Mouse (Mus musculus) spleen, postnatal 14 days (tissue): Measurements from ENCODE around the gene Gm17720.

ENCODE experiments used
- DNase-seq, 2 experiments: peaks; one replicate each; pipeline ENCODE4 v3.0.0; 2021 to 2022; ENCODE audit warnings: low spot score in 2 of 2

Gm17720 gene

DNA sequence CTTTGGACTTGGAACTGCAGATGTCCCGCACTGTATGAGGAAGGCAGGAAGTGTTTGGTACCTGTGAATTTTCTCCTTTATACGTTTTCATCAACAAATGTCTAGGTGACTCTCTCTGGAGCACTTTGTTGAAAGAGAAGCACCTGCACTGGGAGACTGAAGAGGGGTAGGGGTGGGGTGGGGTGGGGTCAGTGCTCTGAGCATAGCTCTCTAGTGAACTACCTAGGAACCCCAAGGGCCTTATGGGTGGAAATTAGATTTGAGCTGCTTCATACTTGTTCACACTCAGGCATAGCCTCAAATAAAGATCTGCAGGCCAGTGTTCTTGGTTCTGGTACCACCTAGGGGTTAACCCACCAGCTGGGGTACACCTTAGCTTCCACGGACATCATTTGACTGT lies at the start of gene Gm17720:
Gene Gm17720 (minus strand): TSS at position 101 of the 400 bp plus-strand sequence.
- no peak for DNase-seq

DNA sequence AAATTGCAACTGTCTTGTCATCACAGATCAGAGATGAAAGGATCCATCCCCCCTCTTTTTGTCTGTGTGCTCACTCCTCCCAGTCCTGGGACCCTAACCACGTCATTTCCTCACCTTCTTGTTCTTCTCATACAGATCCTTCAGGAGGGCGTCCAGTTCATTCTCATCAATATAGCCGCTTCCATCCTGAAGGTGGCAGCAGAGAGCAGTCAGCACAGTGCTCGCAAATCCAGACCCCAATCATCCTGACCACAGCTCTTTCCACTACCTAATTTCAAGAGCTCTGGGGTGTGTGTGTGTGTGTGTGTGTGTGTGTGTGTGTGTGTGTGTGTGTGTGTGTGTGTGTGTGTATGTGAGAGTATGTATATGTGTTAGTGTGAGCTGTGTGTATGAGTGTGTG lies 43.0 kb upstream of the Gm17720 start:
- DNase-seq: peak in 1 of 2 experiments; percentile 17

DNA sequence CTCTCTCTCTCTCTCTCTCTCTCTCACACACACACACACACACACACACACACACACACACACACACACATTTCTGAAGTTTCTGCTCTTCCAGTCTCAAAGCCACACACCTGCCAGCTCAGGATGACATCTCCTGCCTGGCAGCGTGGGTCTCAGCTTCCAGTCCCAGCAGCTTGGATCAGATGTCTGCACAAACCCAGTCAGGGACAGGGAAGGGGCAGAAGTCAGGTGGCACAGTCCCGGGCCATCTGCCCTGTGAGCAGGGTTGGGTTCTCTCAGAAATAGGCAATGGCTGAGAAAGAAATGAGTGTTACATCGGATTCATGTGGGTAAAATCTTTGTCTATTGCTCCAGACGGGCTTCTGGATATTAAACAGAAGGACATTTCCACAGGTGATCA lies 38.2 kb upstream of the Gm17720 start:
- no peak for DNase-seq

DNA sequence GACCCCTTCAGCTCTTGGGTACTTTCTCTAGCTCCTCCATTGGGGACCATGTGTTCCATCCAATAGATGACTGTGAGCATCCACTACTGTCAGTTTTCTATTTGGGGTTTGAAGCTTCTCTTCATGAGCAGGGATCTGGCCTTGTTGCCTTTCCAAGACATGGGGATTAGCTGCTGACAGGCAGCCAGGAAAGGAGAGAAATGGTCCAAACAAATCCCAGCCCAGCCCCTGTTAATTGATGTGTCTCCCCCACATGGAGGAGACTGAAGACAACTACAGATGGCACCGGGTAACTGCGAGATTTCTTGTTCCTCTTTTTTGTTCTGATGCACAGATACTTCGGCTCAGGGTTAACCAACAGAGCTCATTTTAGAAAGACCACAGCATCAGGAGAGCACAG lies 37.6 kb upstream of the Gm17720 start:
- DNase-seq: no peak

DNA sequence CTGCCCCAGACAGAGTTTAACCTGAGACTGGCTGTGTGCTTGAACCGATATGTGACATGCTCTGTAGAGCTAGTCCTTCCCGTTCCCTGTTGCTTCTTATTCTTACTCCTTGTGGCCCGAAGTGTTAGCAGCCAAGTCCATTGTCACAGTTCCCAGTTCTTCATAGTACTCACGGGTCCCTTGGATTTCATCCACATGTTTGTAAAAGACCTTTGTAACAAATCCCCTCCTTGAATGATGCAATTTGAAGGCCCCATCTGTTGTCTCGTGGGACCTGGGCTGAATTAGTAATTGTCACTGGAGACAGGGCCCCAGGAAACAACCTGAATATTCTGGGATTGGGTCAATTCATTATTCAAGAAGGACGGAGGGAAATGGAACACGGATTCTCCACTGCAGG lies 33.0 kb upstream of the Gm17720 start:
- no peak for DNase-seq

DNA sequence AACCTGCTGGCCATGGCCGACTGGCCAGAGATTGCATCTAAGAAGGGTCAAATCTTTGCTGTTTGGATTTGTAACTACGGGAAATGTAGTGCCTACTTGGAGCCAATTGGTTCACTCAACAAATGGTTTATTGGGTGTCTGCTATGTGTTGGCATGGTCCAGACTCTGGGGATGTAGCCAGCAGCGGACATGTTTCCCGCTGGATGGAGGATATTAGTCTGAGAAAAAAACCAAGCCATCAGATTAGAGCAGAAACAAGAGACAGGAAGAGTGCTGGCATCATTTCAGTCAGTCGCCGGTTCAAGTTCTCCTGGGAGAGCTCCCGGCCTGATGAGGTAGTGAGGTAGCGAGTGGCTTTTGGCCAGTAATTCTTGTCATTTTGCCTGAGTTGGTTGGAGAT lies 31.7 kb upstream of the Gm17720 start:
- no peak for DNase-seq

DNA sequence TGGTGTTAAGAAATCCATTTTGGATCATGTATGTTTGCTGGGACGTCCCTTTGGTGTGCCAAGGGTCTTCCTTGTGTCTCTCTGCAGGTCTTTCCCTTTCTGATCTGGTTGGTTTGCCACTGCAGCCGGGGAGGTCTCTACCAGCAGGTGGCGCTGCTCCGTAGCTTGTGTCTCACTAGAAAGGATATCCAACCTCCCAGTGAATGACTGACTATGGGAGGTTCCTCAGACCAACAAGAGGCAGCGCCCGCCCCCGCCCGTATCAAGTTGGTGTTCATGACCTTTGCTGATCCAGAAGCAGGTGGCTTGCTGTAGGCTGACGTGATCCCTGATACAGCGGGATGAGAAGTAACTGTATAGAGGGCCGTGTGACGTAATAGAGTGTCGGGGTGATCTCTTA lies 28.0 kb upstream of the Gm17720 start:
- peak in 1 of 2 experiments; percentile 18 for DNase-seq

DNA sequence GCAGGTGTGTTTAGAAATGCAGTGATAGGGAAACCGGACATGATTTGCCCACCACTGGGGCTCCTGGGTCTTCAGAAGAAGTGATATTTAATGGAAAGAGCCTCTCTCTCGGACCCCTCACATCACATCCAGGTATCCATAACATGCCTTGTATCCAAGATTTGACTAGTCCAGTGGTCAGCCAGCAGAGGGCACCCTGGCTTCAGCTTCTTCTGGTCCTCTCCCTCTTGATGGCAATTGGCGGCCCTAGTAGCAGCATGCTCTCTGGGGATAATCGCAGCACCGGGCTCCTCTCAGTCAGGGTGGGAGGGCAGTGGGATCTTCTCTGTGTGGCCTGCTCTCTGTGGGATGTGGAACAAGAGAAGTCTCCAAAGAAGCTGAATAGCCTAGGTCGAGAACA lies 17.2 kb upstream of the Gm17720 start:
- DNase-seq: no peak

DNA sequence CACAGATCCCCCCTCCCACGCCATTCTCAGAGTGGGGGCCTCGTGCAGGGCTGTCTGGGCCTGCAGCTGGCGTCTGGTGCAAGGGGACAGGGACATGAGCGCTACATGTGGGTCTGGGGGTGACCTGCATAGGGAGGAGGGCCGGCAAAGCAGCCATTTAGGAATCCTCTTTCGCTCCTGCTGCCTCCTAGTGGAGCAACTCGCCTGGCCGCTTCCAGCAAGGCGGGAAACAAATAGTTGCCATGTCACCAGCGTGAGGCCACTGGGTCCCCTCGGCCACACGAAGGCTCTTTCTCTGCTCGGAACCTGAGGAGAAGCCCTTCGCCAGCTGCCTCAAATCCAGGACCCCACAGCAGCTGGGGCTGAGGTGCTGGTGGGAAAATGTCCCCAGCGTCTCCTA lies 877 bp downstream of the Gm17720 start:
- no peak for DNase-seq

DNA sequence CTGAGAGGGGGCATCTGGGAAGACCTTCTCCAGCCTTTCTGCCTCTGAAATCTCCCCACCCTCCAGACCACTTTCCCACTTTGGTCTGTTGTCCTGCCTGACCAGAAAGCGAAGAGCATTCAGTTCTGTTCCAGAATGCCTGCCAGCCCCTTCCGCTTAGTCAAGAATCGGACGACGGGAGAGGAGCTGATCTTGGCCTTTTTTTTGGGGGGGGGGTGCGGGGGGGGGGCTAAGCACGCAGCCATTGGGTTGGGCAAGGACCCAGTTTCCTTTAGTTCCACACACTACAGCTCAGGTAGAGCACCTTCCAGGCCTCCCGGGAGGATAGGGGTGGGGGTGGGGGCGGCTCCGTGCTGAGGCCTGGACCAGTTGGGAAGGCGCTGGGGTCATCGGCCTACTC lies 1.6 kb downstream of the Gm17720 start, which contains the start of gene Gm21964:
Gene Gm21964 (plus strand): TSS at position 301 of the 400 bp plus-strand sequence.
- no peak for DNase-seq

DNA sequence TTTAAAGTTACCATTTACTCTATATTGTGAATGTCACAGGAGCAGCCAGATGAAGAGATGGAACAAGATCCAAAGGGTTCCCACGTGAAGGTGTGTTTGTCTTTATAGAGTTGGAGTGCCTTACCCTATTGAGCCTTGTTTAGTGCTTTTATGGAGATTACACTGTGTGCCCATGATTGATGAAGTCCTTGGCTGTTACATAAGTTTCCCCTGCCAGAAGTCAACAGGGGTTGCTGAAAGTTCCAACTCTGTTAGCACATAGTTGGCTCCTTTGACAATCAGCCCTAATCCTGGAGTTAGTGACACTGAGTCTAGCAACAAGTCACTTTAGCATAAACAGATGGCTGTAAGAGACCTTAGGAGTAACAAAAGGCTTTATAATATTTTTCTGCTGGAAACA lies 10.7 kb downstream of the Gm17720 start:
- DNase-seq: no peak

DNA sequence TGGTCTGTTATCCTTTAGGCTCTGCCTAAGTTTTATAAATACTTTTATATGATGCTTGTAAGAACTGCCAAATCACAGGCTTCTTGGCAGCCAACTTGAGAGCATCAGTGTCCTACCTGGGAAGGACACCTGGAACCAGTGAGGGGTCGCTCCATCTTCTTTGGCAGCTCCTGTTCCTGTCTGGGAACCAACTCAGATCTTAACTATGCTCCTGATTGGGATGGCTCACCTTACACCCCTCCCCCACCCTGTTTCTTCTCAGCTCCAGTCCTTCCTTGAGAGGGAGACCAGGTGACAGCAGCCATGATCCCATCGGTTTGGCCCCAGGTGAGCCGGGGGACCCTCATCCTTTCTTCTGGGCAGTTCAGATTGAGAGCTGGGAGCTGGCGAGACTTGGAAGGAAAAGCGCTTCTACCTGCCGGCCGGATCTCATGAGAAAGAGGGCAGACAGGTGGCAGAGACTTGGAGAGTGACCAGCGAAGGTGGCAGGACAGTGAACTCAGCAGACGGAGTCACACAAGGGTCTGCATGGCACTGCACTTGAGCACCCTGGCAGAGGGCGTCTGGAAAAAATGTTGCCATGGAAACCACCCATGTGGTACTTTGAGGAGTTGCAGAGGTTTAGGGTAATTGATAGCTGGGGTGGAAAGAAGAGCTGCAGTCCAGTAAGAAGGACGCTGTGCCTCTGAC lies 20.0 kb downstream of the Gm17720 start:
- no peak for DNase-seq

DNA sequence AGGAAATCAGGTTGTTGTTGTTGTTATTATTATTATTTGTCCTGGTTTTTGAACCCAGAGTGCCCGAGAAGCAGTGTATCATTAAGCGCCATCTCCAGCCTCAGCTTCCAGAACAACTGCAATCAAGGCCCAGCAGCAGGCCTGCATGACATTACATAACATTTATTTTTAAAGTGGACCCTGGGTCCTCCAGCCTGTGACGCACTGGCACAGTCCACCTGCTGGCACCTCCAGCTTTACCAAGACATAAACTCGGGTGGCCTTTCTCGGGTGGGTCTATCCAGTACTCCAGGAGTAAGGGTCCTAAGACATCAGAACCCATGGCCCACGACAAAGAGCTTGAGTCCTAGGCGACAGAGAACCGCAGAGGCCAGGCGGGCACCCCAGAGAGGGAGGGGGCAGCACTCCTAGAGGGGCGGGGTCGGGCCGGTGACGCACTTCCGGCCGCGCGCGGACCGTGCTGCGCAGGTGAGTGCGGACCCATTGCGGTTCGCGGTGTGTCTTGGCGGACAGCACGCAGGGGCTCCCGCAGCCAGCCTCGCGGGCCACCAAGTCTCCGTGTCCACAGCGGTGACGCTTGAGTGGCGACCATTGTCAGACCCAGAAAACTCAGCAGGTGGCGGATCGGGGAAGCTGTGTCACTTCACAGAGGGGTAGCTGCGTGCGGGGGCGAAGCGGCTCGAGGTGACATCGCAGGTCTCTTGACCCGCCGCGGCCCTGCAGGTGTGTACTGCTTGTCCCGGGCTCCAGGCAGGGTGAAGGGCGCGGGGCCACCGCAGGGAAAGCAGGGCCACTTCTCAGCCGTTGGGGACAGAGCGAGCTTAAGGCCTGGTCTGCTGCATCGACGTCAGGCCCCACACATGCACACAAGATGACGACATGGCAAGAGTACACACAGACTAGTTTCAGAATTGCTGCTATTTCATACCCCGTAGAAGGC lies 23.0 kb downstream of the Gm17720 start, which contains the start of gene Zfp612:
Gene Zfp612 (plus strand): TSS at position 465 of the 940 bp plus-strand sequence.
- DNase-seq: peak in 1 of 2 experiments; percentile 5

DNA sequence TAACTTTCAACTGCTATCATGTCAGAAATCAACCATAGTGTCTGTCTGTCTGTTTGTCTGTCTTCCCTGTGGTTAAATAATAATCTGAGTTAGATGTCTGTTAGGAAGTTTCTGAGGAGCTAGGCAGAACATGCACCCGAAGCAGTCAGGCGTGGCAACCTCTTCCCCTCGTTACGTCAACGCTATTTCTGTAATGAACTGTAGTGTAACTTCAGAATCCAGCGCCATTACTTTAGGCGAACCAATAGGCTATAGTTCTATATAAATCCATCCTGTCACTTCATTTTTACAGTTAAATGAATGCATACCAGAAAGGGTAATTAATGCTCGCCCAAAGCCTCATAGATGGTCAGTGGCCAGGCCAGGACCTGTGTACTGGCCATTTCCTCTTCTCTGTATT lies 28.1 kb downstream of the Gm17720 start:
- DNase-seq: no peak

DNA sequence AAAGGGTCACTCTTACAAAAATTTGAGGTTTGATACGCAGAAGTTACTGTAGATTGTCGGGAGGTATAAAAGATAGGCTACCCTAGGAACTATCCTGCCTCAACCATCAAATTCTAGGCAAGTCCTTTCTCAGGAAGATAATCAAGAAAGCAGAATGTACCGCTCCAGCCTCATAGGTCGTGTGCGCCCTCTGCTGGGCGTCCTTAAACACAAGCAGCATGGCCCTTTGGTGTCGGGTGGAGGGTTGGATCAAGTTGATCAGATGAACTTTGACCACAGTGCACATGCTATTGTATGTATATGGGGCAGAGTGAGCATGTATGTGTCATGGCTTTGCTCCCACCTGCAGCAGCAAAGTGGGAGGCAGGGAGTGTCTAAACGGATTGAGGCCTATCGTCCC lies 31.0 kb downstream of the Gm17720 start:
- DNase-seq: peak in 1 of 2 experiments; percentile 17

DNA sequence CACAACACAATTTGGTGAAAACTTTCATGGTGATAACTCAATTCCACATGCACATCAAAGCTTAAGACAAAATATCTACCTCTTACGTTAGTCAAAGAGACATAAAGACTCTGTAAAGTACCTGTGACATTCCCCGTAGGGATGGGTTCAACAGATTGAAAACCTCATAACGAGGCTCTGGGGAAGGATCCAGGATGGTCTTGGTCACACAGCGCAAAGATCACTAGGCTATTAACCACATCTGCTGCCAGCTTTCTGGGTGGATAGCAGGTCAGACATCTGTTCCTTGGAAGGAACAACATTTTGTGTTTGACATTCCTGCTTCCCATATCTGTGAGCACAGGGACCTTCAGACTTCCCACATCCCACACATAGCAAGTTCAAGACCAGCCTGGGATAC lies 32.8 kb downstream of the Gm17720 start:
- no peak for DNase-seq

DNA sequence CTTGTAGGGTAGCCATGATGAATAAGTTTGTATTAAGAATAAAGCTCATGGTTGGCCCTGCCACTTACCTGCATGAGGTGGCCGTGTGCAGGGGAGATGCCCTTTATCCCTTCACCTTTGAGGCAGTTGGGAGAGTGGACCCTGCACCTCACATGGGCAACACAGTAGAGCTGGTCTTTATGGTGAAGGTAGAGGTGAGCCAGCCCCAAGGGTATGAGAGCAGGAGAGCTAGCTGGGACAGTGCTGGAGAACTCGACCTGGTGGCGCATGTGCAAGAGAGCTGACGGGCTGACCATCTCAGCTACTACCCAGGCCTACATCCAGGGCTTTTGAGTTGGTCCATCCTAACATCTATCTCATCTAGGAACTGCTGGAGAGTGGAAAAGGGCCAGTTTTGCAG lies 36.9 kb downstream of the Gm17720 start:
- no peak for DNase-seq

DNA sequence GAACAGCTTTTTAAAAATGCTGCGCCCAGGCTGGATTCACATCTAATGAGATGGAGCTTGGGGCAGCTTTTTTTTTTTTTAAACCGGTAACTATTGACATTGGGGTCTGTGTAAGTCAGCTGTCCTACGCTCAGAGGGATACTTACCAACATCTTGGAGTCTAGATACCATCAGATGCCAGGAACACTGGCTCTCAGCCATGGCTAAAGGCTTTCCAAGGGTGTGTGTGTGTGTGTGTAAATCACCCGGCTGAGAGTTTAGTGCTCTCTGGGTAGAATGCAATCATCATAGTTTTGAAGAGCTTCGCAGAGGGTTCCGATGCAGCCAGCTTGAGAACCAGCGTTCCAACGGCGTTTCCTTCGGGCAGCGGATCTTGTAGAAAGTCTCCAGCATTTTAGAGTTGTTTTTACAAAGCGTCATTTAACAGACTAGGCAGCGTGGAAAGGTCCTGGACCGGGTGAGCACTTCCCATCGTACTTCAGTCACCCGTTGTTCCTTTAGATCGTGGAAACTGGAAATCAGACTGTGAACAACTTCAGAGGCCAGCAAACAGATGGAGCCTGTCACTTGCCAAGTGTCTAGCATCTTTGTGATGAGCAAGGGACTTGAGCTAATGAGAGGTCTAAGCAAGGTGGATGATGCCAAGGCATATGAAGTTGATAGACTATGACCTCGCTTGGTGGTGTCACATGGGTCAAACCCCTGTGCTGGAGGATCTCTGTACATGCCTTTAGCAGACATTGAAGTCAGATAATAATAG lies 37.8 kb downstream of the Gm17720 start:
- DNase-seq: no peak

DNA sequence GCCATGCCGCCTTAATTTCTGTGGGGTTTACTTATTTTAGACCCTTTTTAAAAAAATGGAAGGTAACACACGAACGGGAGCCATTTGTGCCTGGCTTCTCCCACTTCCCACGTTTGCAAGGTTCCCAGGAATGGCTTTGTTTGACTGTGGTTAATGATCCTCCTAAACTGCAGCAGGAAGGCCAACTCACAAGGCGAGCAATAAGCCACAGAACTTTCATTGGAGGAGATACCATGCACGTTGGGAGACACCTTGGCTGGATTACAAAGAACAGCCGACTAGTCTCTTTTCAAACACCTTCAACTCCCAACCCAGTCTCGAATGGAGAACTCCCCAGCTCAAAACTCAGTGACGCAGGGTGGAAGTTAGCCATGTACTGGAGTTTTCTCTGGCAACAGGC lies 38.4 kb downstream of the Gm17720 start:
- DNase-seq: no peak

DNA sequence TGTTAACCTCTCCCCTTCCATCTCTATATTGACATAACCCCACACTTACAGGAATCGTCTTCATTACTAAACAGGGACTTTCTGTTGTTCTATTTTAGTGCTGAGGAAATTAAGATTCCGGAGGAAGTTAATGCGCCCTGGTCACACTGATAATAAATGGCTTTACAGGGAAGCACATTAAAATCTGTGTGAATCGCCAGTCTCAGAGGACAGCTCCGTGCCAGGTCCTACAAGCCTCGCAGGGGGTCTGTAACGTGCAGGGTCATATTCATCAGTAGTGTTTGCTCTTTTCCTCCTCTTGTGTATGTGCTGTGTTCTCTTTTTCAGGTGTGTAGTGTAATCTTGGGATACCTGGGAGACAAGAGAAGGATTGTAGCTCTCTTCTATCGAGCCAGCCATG lies 44.3 kb downstream of the Gm17720 start:
- no peak for DNase-seq

DNA sequence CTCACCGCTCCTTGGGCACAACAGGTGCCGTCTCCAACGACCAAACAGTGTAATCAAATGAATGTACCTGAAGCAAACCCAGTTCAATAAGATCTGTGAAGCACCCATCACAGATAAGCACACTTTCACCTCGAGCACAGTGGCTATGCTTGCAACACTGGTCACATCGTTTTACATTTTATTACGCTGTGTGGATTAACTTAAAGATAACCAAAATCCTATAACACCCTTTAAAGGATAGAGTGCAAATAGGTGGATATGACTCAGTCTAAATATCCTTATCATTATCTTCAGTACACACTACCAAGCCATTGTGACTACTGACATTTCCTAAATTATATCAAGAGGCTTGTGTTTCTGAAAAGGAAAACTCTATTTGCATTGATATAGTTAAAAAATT lies 51.3 kb downstream of the Gm17720 start:
- no peak for DNase-seq

DNA sequence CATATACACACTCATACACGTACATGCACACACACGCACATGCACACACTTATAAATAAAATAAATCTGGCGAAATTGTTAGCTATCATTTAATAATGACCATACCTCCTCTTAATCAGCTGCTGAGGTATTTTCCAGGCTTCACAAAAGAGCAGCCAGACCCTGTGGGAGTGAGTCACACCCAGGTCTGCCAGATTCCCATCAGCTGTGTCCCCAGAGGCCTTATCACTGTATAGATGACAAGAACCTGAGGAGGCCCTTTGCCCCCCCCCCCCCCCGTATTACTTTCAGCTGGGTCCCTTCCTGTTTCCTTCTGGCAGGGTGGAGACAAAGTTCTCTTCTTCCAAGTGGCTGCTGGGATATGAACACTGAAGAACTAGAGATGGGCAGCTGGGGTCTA lies 62.0 kb downstream of the Gm17720 start:
- no peak for DNase-seq
